Mouse (Mus musculus) adrenal gland, postnatal 36 days (tissue): ENCODE measurements at regions not wholly inside any gene's neighbourhood (a gene's known extent, or its start where the extent isn't known, plus 50 kb on each side); places are given as distances from the start of the nearest gene placed in this dataset.

ENCODE experiments used
- DNase-seq, 2 experiments: peaks; one replicate each; pipeline ENCODE4 v3.0.0; 2021; ENCODE audit warnings: mixed read lengths in 1 of 2

GRCm38 (mm10) chr8:86159074-86159783 lies 318.5 kb downstream of the Phkb start:
- no peak for DNase-seq

GRCm38 (mm10) chr8:86147586-86147985 lies 306.8 kb downstream of the Phkb start:
- no peak for DNase-seq

GRCm38 (mm10) chr8:86125244-86125643 lies 284.5 kb downstream of the Phkb start:
- no peak for DNase-seq

GRCm38 (mm10) chr8:86124655-86125054 lies 283.9 kb downstream of the Phkb start:
- no peak for DNase-seq
